Mouse (Mus musculus) heart, postnatal 0 days (tissue): ENCODE results near the gene Cpm.

Experiments
- CTCF ChIP-seq: IDR thresholded peaks from 2 replicates; pipeline ENCODE4 v1.5.1; 2016; ENCODE audit warnings: antibody characterized with exemption, control low read depth, low read depth
- EP300 ChIP-seq: IDR thresholded peaks from 2 replicates; pipeline ENCODE4 v1.6.1; 2016; ENCODE audit warnings: antibody characterized with exemption, low read depth

DNA sequence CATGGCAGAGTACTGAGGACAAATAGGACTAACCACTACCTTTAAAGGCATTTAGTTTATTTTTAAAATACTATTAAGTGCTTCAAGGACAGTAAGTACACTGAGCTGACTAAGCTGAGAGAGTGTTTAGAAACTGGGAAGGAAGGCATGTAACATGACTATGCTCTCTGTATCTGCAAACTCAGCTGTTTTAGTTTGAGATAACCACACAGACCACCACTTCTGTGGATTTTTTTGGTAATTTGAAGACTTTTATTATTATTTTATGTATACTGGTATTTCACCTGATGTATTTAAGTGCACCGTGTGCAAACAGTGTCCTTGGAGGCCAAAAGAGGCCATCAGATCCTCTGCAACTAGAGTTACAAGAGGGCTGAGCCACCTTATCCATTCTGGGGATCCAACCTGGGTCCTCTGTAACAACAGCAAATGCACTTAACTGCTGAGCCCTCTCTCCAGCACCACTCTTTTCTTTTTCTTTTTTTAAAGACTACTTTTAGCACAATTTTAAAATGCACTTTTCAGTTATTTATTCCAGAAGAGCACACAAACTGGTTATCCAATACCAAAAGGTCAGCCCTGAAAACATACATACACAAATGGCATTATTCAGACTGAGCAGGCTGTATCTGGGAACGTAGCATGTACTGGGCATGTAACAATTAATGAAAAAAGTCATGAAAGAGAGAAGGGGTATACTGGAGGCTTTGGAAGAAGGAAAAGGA, 78.0 kb downstream of the Cpm start:
- no peak for TF ChIP-seq CTCF
- no peak for TF ChIP-seq EP300
